Mouse (Mus musculus) neural tube, embryonic 14.5 days (tissue): ENCODE data around the gene Zfpl1. TPM values are rescaled to one million over a fixed set of nuclear protein-coding genes. Genes with fewer than 3 reads are reported as not detected.
"Not testable (repeated sequence)": the region's sequence is repeated elsewhere in the genome, so short reads cannot be mapped to it uniquely, and the experiment has no call there.

Experiments used
- ATAC-seq: fragments of 200-750 bp; cut with Nextera tagmentation; 2 replicates; pipeline ENCODE4 v1.8.0; 2017; ENCODE audit warnings: low read depth, mild to moderate bottlenecking, moderate TSS enrichment, moderate library complexity
- H3K27ac ChIP-seq: fragments of 300-500 bp; sonication (generic); 2 replicates; pipeline ENCODE4 v1.5.1; 2014; ENCODE audit warnings: low read depth, mild to moderate bottlenecking, control low read depth, low read length, moderate library complexity, mixed read lengths
- H3K27me3 ChIP-seq: fragments of 300-500 bp; sonication (generic); 2 replicates; pipeline ENCODE4 v1.6.1; 2014; ENCODE audit warnings: low read length; ENCODE audit not compliant: control insufficient read depth, insufficient read depth
- H3K36me3 ChIP-seq: fragments of 300-500 bp; sonication (generic); 2 replicates; pipeline ENCODE4 v1.6.1; 2014; ENCODE audit warnings: low read length, mixed read lengths; ENCODE audit not compliant: control insufficient read depth, insufficient read depth
- H3K4me1 ChIP-seq: fragments of 300-500 bp; sonication (generic); 2 replicates; pipeline ENCODE4 v1.6.1; 2014; ENCODE audit warnings: low read length; ENCODE audit not compliant: control insufficient read depth, insufficient read depth
- H3K4me2 ChIP-seq: fragments of 300-500 bp; sonication (generic); 2 replicates; pipeline ENCODE4 v1.6.1; 2014; ENCODE audit warnings: mild to moderate bottlenecking, low read depth, low read length, control low read depth
- H3K4me3 ChIP-seq: fragments of 300-500 bp; sonication (generic); 2 replicates; pipeline ENCODE4 v1.5.1; 2014; ENCODE audit warnings: low read depth, low read length, control low read depth, mixed read lengths
- H3K9ac ChIP-seq: fragments of 300-500 bp; sonication (generic); replicated peaks from 2 replicates; pipeline ENCODE4 v1.6.1; 2014; ENCODE audit warnings: low read depth, mild to moderate bottlenecking, control low read depth, low read length, mixed read lengths
- H3K9me3 ChIP-seq: fragments of 300-500 bp; sonication (generic); 2 replicates; pipeline ENCODE4 v1.6.1; 2016; ENCODE audit warnings: low read length; ENCODE audit not compliant: control insufficient read depth
- WGBS: fragments of 180-500 bp; shearing (Covaris S2); extraction: QIAGEN DNeasy Blood & Tissue Kit; methylation state at CpG from one replicate; pipeline ENCODE4 v1.1.7; 2014; 5-methylcytosine and 5-hydroxymethylcytosine counted together
- microRNA-seq: library from miRNA; unstranded; fragments of <30 nt; microRNA quantifications from one replicate; pipeline ENCODE4, GENCODE M21; 2016
- polyA plus RNA-seq: library from polyadenylated mRNA; unstranded; fragments of >200 nt; fragmentation: Nextera tagmentation; extraction: Ambion mirVana; gene quantifications from 2 replicates; pipeline ENCODE4 v1.2.1, GENCODE M21; 2014

The Zfpl1 gene
- polyA plus RNA-seq, 1 experiment from 2014 or later = 85.6 TPM

- H3K36me3 ChIP-seq, ATAC-seq, H3K4me2 ChIP-seq, H3K9ac ChIP-seq, H3K27me3 ChIP-seq, H3K27ac ChIP-seq, H3K4me3 ChIP-seq, H3K9me3 ChIP-seq: not testable (repeated sequence)
- peaks cover 18% of the 10 kb centered on the region for H3K4me1 ChIP-seq
- WGBS = 75% methylated on average over 4 of the region's 4 CpGs
Measured at GRCm38 (mm10) chr19:6044102-6044501, 40.7 kb downstream of the Zfpl1 start.

GRCm38 (mm10) chr19:6042293-6042692 lies 42.5 kb downstream of the Zfpl1 start:
- no peak overlapping the region for H3K27ac ChIP-seq
- no peak overlapping the region for H3K4me3 ChIP-seq
- H3K9me3 ChIP-seq = no peaks in the 10 kb centered on the region
- no peak overlapping the region for H3K4me2 ChIP-seq
- no peaks in the 10 kb centered on the region for H3K36me3 ChIP-seq
- 76% methylated on average over 9 of the region's 9 CpGs for WGBS
- 0 out of 2 replicates have a peak, but pooled peaks cover 7% of the 10 kb centered on the region for H3K4me1 ChIP-seq
- no peak overlapping the region for H3K9ac ChIP-seq
- no peaks in the 10 kb centered on the region for H3K27me3 ChIP-seq
- no peak for ATAC-seq

- Histone ChIP-seq H3K4me3 (no peak overlapping the region), H3K27ac (no peak overlapping the region), H3K4me2 (no peak overlapping the region), H3K27me3 (no peaks in the 10 kb centered on the region), H3K36me3 (no peaks in the 10 kb centered on the region), H3K9me3 (no peaks in the 10 kb centered on the region), H3K4me1 (0 out of 2 replicates have a peak, but pooled peaks cover under 1% of the 10 kb centered on the region), H3K9ac (no peak overlapping the region)
- ATAC-seq = no peak
Measured at GRCm38 (mm10) chr19:6040002-6040401, 44.8 kb downstream of the Zfpl1 start.

- 84% methylated on average over 7 of the region's 7 CpGs for WGBS
- ATAC-seq = no peak
- H3K9ac ChIP-seq = no peak overlapping the region
Measured at GRCm38 (mm10) chr19:6038326-6038725, 46.4 kb downstream of the Zfpl1 start.

GRCm38 (mm10) chr19:6037695-6038094 lies 47.1 kb downstream of the Zfpl1 start:
- H3K27ac ChIP-seq = no peak overlapping the region
- H3K9ac ChIP-seq = no peak overlapping the region
- ATAC-seq = no peak
- no peaks in the 10 kb centered on the region for H3K4me1 ChIP-seq
- no peaks in the 10 kb centered on the region for H3K36me3 ChIP-seq
- H3K27me3 ChIP-seq = no peaks in the 10 kb centered on the region
- H3K4me3 ChIP-seq = no peak overlapping the region
- no peaks in the 10 kb centered on the region for H3K9me3 ChIP-seq
- H3K4me2 ChIP-seq = no peak overlapping the region

More at GRCm38 (mm10) chr19:6038326-6038725, 46.4 kb downstream of the Zfpl1 start:
- Histone ChIP-seq H3K27me3 (no peaks in the 10 kb centered on the region), H3K36me3 (no peaks in the 10 kb centered on the region), H3K27ac (no peak overlapping the region), H3K4me1 (no peaks in the 10 kb centered on the region), H3K9me3 (no peaks in the 10 kb centered on the region), H3K4me2 (no peak overlapping the region), H3K4me3 (no peak overlapping the region)

- 83% methylated on average over 9 of the region's 9 CpGs for WGBS
- H3K9me3 ChIP-seq = no peaks in the 10 kb centered on the region
- no peak overlapping the region for H3K27ac ChIP-seq
- H3K4me2 ChIP-seq = no peak overlapping the region
- no peaks in the 10 kb centered on the region for H3K36me3 ChIP-seq
- H3K4me1 ChIP-seq = no peaks in the 10 kb centered on the region
- no peak overlapping the region for H3K4me3 ChIP-seq
- ATAC-seq = no peak
- H3K27me3 ChIP-seq = no peaks in the 10 kb centered on the region
- no peak overlapping the region for H3K9ac ChIP-seq
Measured at GRCm38 (mm10) chr19:6035966-6036585, 48.7 kb downstream of the Zfpl1 start.

Small RNA genes lying within 50 kb of the gene (microRNA-seq; reads per million reads assigned to microRNA genes)
- not detected for gene Mir6988

Other genes with a start within 250 kb of the Zfpl1 start
- gene Frmd8, start 209.7 kb downstream of the Zfpl1 start, polyA plus RNA-seq = 9.4 and 12.7 TPM in 2 replicates
- gene Slc25a45, start 207.1 kb downstream of the Zfpl1 start, polyA plus RNA-seq = 0.59 and 1.3 TPM in 2 replicates
- gene Tigd3, start 190.8 kb downstream of the Zfpl1 start, polyA plus RNA-seq = 11.4 and 12.8 TPM in 2 replicates
- gene Dpf2, start 171.9 kb downstream of the Zfpl1 start, polyA plus RNA-seq = 85.3 and 102 TPM in 2 replicates
- gene Cdc42ep2, start 160.1 kb downstream of the Zfpl1 start, polyA plus RNA-seq = 16.7 and 17.4 TPM in 2 replicates
- gene Pola2, start 120.8 kb downstream of the Zfpl1 start, polyA plus RNA-seq = 18.0 and 21.6 TPM in 2 replicates
- gene Slc22a20, start 98.8 kb downstream of the Zfpl1 start, polyA plus RNA-seq = not detected in 2 replicates
- 3.4 and 7.0 TPM in 2 replicates for gene Capn1, start 69.1 kb downstream of the Zfpl1 start, polyA plus RNA-seq
- gene Syvn1, start 38.4 kb downstream of the Zfpl1 start, polyA plus RNA-seq = 29.3 and 35.3 TPM in 2 replicates
- gene Mrpl49, start 27.2 kb downstream of the Zfpl1 start, polyA plus RNA-seq = 63.2 and 65.5 TPM in 2 replicates
- gene Fau, start 27.1 kb downstream of the Zfpl1 start, polyA plus RNA-seq = 538 and 563 TPM in 2 replicates
- 34.3 and 34.8 TPM in 2 replicates for gene Znhit2, start 23.8 kb downstream of the Zfpl1 start, polyA plus RNA-seq
- gene Tm7sf2, start 16.6 kb downstream of the Zfpl1 start, polyA plus RNA-seq = 53.4 and 63.7 TPM in 2 replicates
- gene Vps51, start 7.7 kb downstream of the Zfpl1 start, polyA plus RNA-seq = 72.9 and 73.2 TPM in 2 replicates
- 0.55 TPM in 1 of 2 replicates, not detected in the other for gene Tmem262, start 4.9 kb downstream of the Zfpl1 start, polyA plus RNA-seq
- gene Gm28374, start 2.7 kb downstream of the Zfpl1 start, polyA plus RNA-seq = 1.2 and 1.7 TPM in 2 replicates
- gene Cdca5, start within 50 bp of the Zfpl1 start, polyA plus RNA-seq = 3.0 and 3.5 TPM in 2 replicates
- not detected in 2 replicates for gene AC131692.1, start 9.5 kb upstream of the Zfpl1 start, polyA plus RNA-seq
- 0.44 and 0.52 TPM in 2 replicates for gene Naaladl1, start 20.8 kb upstream of the Zfpl1 start, polyA plus RNA-seq
- 52.1 and 53.1 TPM in 2 replicates for gene Sac3d1, start 33.7 kb upstream of the Zfpl1 start, polyA plus RNA-seq
- 63.9 and 72.8 TPM in 2 replicates for gene Snx15, start 43.3 kb upstream of the Zfpl1 start, polyA plus RNA-seq
- not detected in 2 replicates for gene Batf2, start 56.0 kb upstream of the Zfpl1 start, polyA plus RNA-seq
- 114 and 123 TPM in 2 replicates for gene Arl2, start 56.6 kb upstream of the Zfpl1 start, polyA plus RNA-seq
- gene Majin, start 99.4 kb upstream of the Zfpl1 start, polyA plus RNA-seq = 0.21 TPM in 1 of 2 replicates, not detected in the other
- not detected in 2 replicates for gene Gpha2, start 141.4 kb upstream of the Zfpl1 start, polyA plus RNA-seq
- 150 and 154 TPM in 2 replicates for gene Ppp2r5b, start 150.9 kb upstream of the Zfpl1 start, polyA plus RNA-seq
- gene Atg2a, start 156.7 kb upstream of the Zfpl1 start, polyA plus RNA-seq = 16.0 and 16.1 TPM in 2 replicates
- gene Ehd1, start 191.8 kb upstream of the Zfpl1 start, polyA plus RNA-seq = 53.4 and 74.8 TPM in 2 replicates
- gene Cdc42bpg, start 221.5 kb upstream of the Zfpl1 start, polyA plus RNA-seq = 0.61 and 0.71 TPM in 2 replicates